Mouse (Mus musculus) left cerebral cortex, adult 18-20 months (tissue): ENCODE measurements around the gene Tmem178b. TPM values are rescaled to one million over a fixed set of nuclear protein-coding genes. Genes with fewer than 3 reads are reported as not detected.

Experiments
- DNase-seq, 2 experiments: peaks; one replicate each; pipeline ENCODE4 v3.0.0; 2021 to 2022; ENCODE audit warnings: low spot score in 2 of 2, mixed read lengths in 1 of 2
- total RNA-seq, 2 experiments: library from RNA; stranded (reverse); gene quantifications; 2 replicates each; pipeline ENCODE4 v1.2.3; 2021

Tmem178b gene
- total RNA-seq, 2 experiments from 2014 or later: 193 to 222 TPM

DNA sequence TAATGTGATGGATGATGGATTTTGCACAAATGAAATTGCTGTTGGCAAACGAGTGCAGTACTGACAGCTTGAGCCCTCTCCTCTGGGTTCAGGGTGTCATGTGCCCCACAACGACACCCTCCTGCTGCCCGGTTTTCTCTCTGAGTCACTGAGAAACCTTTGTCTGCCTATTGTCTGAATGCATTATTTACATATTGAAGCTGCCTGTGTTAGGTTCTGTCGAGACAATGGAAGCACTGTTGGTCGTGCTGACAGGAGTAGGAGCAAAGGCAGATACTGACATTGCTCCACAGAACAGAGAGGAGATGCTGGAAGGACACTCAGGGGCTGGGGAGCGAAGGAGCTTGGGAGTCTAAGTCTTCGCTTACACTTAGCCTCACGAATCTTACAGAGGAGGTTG, 44.2 kb downstream of the Tmem178b start:
- DNase-seq: no peak

DNA sequence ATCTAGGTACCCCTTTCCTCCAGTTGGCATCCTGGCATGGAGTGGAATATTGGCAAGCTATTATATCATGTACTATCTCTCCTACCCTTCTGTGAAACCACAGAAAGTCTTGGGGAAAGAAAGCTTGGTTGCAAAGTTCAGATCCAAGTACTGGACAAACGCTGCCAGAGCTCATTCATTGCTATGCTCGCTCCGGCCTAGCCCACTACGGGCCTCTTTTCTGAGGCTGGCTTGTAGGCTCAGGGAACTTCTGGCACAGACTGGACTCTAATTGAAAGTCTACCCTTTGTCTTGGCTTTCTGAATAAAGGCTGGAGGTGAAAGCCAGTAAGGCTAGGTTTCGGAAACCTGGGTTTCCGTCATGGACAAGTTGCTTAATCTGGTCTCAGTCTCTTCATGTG, 44.7 kb downstream of the Tmem178b start:
- DNase-seq: no peak

DNA sequence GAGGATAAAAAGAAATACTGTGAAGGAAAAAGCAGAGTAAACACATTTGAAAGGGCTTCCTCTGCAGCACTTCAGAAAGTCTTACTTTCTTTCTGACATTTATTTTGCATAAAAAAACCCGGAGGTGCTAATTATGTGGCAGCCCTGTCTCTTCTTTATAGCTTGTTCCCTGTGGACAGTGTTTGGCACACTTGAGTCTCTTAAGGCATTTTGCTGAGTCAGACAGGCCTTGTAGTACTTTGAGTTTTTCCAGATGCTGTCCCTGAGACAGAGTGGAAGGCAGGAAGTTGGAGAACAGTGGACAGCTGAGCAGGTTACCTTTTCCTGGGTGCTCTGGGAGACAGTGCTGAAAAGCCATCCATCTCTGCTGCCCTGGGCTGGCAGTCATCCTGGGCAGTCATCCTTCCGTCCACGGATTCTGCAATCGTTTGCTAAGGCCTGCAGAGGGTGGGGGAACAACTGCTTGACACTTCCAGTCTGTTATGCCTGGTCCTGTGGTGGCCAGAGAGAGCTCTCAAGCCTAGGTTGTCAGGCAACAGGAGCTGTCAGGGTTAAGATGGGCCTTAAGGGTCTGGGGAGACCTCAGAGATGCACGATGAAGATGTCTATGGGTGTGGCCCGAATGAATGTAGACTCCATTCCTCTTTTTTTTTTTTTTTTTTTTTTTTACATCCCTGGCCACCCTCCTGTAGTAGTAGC, 46.1 kb downstream of the Tmem178b start:
- no peak for DNase-seq

- DNase-seq: no peak
Measured at GRCm38 (mm10) chr6:39926442-39926841, 53.4 kb downstream of the Tmem178b start.

GRCm38 (mm10) chr6:39936590-39936989, 63.5 kb downstream of the Tmem178b start:
- DNase-seq: no peak

DNA sequence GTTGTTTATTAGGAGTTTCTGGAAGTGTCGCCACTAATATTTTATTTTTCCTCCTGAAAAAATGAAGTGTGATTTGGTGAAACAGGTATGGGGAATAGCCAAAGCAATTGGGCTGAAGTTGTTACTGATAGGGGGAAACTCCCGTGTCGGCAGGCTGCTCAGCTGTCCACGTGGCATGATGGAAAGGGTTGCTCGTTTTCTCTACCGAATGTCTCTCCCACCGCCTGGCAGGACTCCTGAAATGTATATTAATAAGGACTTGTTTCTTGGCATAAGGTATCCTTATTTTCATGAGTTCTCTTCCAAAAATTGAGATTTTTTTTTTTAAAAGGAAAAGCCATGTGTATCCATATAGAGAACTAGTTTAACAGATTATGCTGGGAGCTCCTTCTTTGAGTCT, 67.8 kb downstream of the Tmem178b start:
- no peak for DNase-seq

DNA sequence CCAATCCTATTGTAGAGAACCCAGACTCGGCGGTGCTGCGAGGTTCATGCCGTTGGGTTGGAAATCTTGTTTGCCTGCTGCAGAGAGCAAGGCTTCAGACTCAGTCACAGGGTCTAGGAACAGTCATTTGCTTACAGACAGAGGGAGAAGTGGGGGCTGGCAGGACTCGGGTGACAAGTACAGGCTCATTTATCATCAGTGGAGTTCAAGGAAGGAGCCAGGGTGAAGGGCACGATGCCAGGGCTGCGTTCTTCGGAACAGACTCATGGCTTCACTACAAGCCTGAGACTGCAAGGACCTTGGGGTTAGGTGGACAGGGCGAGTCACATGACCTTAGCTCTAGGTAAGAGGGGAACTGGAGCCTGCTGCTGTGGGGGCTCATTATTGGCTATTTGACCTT, 71.8 kb downstream of the Tmem178b start:
- DNase-seq: no peak

- no peak for DNase-seq
Measured at GRCm38 (mm10) chr6:39945670-39946440, 72.8 kb downstream of the Tmem178b start.

GRCm38 (mm10) chr6:39946601-39947000, 73.5 kb downstream of the Tmem178b start:
- peak in 1 of 2 experiments; percentile 28 for DNase-seq

GRCm38 (mm10) chr6:39953951-39954350, 80.9 kb downstream of the Tmem178b start:
- no peak for DNase-seq

GRCm38 (mm10) chr6:39955211-39955610, 82.1 kb downstream of the Tmem178b start:
- no peak for DNase-seq

DNA sequence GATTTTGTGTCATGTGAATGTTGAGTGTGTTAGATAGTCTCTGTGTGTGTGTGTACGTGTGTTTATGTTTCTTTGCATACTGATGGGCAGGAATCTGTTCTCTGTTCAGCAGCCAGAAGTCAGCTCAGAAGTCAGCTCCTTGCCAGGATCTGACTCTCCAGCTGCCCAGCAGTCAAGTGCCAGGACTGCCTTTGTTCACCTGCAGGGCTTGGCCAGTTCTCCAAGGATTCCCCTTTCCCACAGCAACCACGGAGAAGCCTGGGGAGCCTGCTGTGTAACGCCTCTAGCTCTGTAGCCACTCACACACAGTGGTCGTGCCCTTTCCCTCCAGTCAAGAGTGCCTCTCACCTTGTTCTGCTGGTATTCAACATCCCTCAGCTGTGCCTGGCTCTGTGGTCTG, 91.5 kb downstream of the Tmem178b start:
- DNase-seq: no peak

DNA sequence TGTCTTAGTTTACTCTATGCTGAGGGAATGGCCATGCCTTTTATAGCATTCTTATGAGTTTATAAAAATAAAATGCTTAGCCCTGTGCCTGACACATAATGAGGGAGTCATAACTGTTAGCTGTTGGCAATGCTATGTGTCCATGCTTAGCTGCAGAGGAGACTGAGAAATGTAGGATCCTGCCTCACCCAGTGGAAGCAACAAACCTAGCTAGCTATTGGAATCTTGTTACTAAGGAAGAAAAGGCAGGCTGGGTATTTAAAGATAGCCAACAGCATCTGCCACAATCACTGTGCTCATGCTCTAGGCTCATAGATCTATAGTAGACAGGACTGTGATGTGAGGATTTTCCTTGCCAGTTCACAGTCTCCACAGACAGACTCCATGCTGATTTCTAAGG, 97.2 kb downstream of the Tmem178b start:
- no peak for DNase-seq

GRCm38 (mm10) chr6:39978942-39979341, 105.9 kb downstream of the Tmem178b start:
- DNase-seq: peak; percentile 9 to 42

DNA sequence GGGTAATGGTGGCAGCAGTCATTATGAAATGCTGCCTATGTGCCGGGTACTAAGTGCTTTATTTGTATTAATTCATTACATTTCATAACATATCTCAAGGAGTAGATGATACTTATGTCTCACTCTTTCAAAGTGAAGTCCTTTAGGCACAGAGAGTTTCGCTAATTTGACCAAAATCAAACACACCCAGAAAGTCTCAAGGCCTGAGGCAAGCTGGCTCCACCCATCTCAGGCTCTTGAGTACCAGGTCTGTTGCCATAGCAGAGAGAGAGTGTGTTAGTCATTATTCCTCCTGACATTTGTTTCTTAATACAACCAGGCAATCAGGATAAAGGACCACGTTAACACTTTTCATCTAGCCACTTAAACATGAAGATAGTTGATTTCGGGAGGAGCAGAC, 117.7 kb downstream of the Tmem178b start:
- DNase-seq: no peak

- DNase-seq: no peak
Measured at GRCm38 (mm10) chr6:39991922-39992321, 118.9 kb downstream of the Tmem178b start.

- DNase-seq: no peak
Measured at GRCm38 (mm10) chr6:40006006-40006765, 133.1 kb downstream of the Tmem178b start.

DNA sequence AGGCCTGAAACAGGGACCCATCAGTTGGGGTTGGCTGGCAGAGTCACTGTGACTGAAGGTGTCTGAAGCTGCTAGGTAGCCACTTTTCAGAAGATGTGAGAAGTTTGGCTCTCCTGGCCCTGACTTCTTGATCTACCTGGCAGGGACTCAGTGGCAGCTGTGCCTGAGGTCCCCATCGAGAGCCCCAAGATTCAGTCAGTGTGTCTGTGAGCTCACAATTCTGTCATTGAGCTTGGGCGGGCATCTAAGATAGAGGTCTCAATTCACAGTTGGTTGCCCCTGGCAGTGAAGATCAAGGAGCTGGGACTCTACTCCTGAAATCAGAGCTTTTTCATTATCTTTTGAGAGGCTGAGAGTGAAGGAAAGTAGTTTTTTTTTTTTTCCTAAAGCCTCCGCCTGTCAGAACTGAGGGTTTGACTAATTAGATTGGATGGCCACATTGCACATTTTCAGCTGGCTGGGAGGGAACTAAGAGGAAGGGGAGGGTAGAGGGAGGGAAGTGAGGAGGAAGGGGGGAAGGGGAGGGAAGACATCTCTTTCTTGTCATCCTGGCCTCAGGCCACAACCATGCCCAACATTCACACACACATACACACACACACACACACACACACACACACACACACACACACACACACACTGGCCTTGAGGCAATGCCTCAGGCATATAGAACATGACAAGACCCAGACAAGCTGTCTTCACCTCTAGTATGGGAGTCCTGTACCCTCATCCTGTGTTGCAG, 135.3 kb downstream of the Tmem178b start:
- DNase-seq: no peak

GRCm38 (mm10) chr6:40009718-40010117, 136.6 kb downstream of the Tmem178b start:
- no peak for DNase-seq

GRCm38 (mm10) chr6:40011066-40011465, 138.0 kb downstream of the Tmem178b start:
- no peak for DNase-seq

GRCm38 (mm10) chr6:40011609-40012008, 138.5 kb downstream of the Tmem178b start:
- no peak for DNase-seq
